Mouse (Mus musculus): ENCODE measurements around the gene Vmac. TPM values are rescaled to one million over a fixed set of nuclear protein-coding genes. Genes with fewer than 3 reads are reported as not detected.

Gene Vmac
- polyA plus RNA-seq, 1 experiment = 6.5 TPM

GRCm38 (mm10) chr17:56761077-56761476 is 43.3 kb upstream of the Vmac start:
- Histone ChIP-seq H3K27me3 (ENCODE audit: control insufficient read depth, insufficient read depth, insufficient read length) (peaks cover 16% of the 10 kb centered on the region), H3ac (ENCODE audit: control insufficient read depth, insufficient read length) (no peak overlapping the region), H3K79me2 (ENCODE audit: control insufficient read depth, insufficient read depth) (no peaks in the 10 kb centered on the region), H3K36me3 (ENCODE audit: control insufficient read depth, insufficient read depth) (no peaks in the 10 kb centered on the region), H3K4me3 (no peak overlapping the region), H3K4me2 (ENCODE audit: low read depth) (no peak overlapping the region)
- TF ChIP-seq E2F4 (IDR thresholded peaks at IDR 0.05; ENCODE audit: insufficient read depth) (no peak), CEBPB (IDR thresholded peaks at IDR 0.05; ENCODE audit: insufficient read depth, poor library complexity, severe bottlenecking) (no peak), MYOG (IDR thresholded peaks at IDR 0.05; ENCODE audit: control insufficient read depth in 1 of 3, insufficient read depth in 1 of 3, insufficient read length in 2 of 3, low read depth in 2 of 3) (no peak), TCF12 (IDR thresholded peaks at IDR 0.05; ENCODE audit: insufficient read depth, poor library complexity, severe bottlenecking) (no peak), REST (IDR thresholded peaks at IDR 0.05; ENCODE audit: insufficient read depth, insufficient read length) (no peak), SRF (IDR thresholded peaks at IDR 0.05; ENCODE audit: control insufficient read depth, insufficient read length, low read depth) (no peak), POLR2A (IDR thresholded peaks at IDR 0.05; ENCODE audit: insufficient read length, low read depth) (no peak), MYOD1 (IDR thresholded peaks at IDR 0.05; ENCODE audit: control insufficient read depth in 1 of 3, insufficient read length in 2 of 3, low read depth in 2 of 3) (no peak), MAX (IDR thresholded peaks at IDR 0.05; ENCODE audit: low read depth) (no peak), TCF3 (IDR thresholded peaks at IDR 0.05; ENCODE audit: insufficient read length, low read depth) (no peak), USF1 (IDR thresholded peaks at IDR 0.05; ENCODE audit: low read depth) (no peak), POLR2AphosphoS2 (IDR thresholded peaks at IDR 0.05; ENCODE audit: insufficient read length, low read depth) (no peak)

DNA sequence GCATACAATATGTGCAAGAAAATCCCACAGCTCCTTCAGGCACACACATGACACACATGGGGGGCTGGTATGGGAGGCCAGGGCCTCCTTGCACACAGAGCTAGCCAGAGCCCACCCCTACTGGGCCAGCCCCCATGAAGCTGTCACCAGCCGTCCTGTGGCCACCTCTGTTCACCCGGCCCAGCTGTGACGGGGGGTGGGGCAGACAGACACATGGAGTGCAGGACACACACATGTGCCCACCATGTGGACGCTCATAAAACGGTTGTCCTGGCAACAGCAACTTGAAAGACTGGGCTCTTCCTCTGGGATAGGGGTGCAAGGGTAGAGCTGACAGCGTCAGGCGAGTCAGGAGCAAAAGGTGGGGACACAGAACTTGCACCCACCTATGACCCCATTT is 41.4 kb upstream of the Vmac start:
- no peak overlapping the region for H3ac ChIP-seq (ENCODE audit: control insufficient read depth, insufficient read length)
- H3K4me2 ChIP-seq (ENCODE audit: low read depth) = no peak overlapping the region
- H3K36me3 ChIP-seq (ENCODE audit: control insufficient read depth, insufficient read depth) = no peaks in the 10 kb centered on the region
- peaks cover 32% of the 10 kb centered on the region for H3K27me3 ChIP-seq (ENCODE audit: control insufficient read depth, insufficient read depth, insufficient read length)
- no peaks in the 10 kb centered on the region for H3K79me2 ChIP-seq (ENCODE audit: control insufficient read depth, insufficient read depth)
- TF ChIP-seq TCF12 (IDR thresholded peaks at IDR 0.05; ENCODE audit: insufficient read depth, poor library complexity, severe bottlenecking) (no peak), REST (IDR thresholded peaks at IDR 0.05; ENCODE audit: insufficient read depth, insufficient read length) (no peak), TCF3 (IDR thresholded peaks at IDR 0.05; ENCODE audit: insufficient read length, low read depth) (no peak), USF1 (IDR thresholded peaks at IDR 0.05; ENCODE audit: low read depth) (no peak)
- H3K4me3 ChIP-seq = no peak overlapping the region

GRCm38 (mm10) chr17:56758132-56758531 is 40.3 kb upstream of the Vmac start:
- peaks cover 37% of the 10 kb centered on the region for H3K27me3 ChIP-seq (ENCODE audit: control insufficient read depth, insufficient read depth, insufficient read length)
- H3K79me2 ChIP-seq (ENCODE audit: control insufficient read depth, insufficient read depth) = no peaks in the 10 kb centered on the region
- H3K36me3 ChIP-seq (ENCODE audit: control insufficient read depth, insufficient read depth) = no peaks in the 10 kb centered on the region
- TF ChIP-seq POLR2A (IDR thresholded peaks at IDR 0.05; ENCODE audit: insufficient read length, low read depth) (no peak), TCF12 (IDR thresholded peaks at IDR 0.05; ENCODE audit: insufficient read depth, poor library complexity, severe bottlenecking) (no peak), REST (IDR thresholded peaks at IDR 0.05; ENCODE audit: insufficient read depth, insufficient read length) (no peak), CEBPB (IDR thresholded peaks at IDR 0.05; ENCODE audit: insufficient read depth, poor library complexity, severe bottlenecking) (no peak), TCF3 (IDR thresholded peaks at IDR 0.05; ENCODE audit: insufficient read length, low read depth) (no peak), E2F4 (IDR thresholded peaks at IDR 0.05; ENCODE audit: insufficient read depth) (no peak), MAX (IDR thresholded peaks at IDR 0.05; ENCODE audit: low read depth) (no peak), USF1 (IDR thresholded peaks at IDR 0.05; ENCODE audit: low read depth) (no peak), SRF (IDR thresholded peaks at IDR 0.05; ENCODE audit: control insufficient read depth, insufficient read length, low read depth) (no peak), POLR2AphosphoS2 (IDR thresholded peaks at IDR 0.05; ENCODE audit: insufficient read length, low read depth) (no peak), MYOG (IDR thresholded peaks at IDR 0.05; ENCODE audit: control insufficient read depth in 1 of 3, insufficient read depth in 1 of 3, insufficient read length in 2 of 3, low read depth in 2 of 3) (no peak), MYOD1 (IDR thresholded peaks at IDR 0.05; ENCODE audit: control insufficient read depth in 1 of 3, insufficient read length in 2 of 3, low read depth in 2 of 3) (no peak)
- H3ac ChIP-seq (ENCODE audit: control insufficient read depth, insufficient read length) = no peak overlapping the region
- H3K4me3 ChIP-seq = no peak overlapping the region
- no peak overlapping the region for H3K4me2 ChIP-seq (ENCODE audit: low read depth)

DNA sequence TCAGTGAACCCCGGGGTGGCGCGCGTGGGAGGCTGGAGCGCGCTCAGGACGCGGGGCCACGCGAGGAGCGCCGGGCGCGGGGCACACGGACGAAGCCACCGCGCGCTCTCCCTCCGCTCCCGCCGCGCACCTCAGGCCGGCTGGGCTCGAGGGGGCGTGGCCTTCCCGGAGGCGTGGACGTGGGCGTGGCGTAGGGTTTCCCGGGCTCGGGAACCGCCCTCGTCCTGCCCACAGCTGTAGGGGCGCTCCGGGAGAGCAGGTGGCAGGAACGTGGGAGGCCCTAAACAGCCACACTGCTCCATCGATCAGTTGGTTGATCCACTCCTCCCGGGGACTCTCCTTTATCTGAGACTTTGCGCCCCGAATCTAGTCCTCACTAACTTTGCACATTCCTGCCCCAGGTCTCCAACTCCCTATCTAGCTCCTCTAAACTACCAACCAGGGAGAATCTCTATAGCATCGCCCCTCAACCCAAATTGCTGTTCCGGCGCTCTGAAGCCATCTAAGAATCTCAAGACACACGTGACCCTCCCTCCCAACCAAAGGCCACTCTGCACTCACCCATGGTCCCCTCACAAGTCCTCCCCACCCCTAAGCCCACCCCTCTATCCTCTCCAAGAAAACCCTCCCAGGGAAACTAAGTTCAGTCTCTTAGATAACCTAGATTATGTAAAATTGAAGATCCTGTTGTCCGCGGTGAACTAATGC is 39.7 kb upstream of the Vmac start, which contains the start of gene Nrtn:
Gene Nrtn (minus strand): TSS at position 115 of the 708 bp plus-strand sequence.
- Histone ChIP-seq H3ac (ENCODE audit: control insufficient read depth, insufficient read length) (no peak within 1 kb of the TSS), H3K4me3 (no peak within 1 kb of the TSS), H3K79me2 (ENCODE audit: control insufficient read depth, insufficient read depth) (no peaks in the 10 kb centered on the region), H3K27me3 (ENCODE audit: control insufficient read depth, insufficient read depth, insufficient read length) (peaks cover 39% of the 10 kb centered on the region), H3K4me2 (ENCODE audit: low read depth) (peak within 1 kb of the TSS; percentile 50), H3K36me3 (ENCODE audit: control insufficient read depth, insufficient read depth) (no peaks in the 10 kb centered on the region)
- TF ChIP-seq MYOG (IDR thresholded peaks at IDR 0.05; ENCODE audit: control insufficient read depth in 1 of 3, insufficient read depth in 1 of 3, insufficient read length in 2 of 3, low read depth in 2 of 3) (peak in 2 of 3 experiments; percentile 44 to 58), POLR2A (IDR thresholded peaks at IDR 0.05; ENCODE audit: insufficient read length, low read depth) (peak; percentile 39), TCF12 (IDR thresholded peaks at IDR 0.05; ENCODE audit: insufficient read depth, poor library complexity, severe bottlenecking) (no peak), MYOD1 (IDR thresholded peaks at IDR 0.05; ENCODE audit: control insufficient read depth in 1 of 3, insufficient read length in 2 of 3, low read depth in 2 of 3) (peak in 2 of 3 experiments; percentile 37 to 59)
